Mouse (Mus musculus) gastrocnemius, postnatal 25 days (tissue): ENCODE measurements around the gene Klhdc7b. TPM values are rescaled to one million over a fixed set of nuclear protein-coding genes. Genes with fewer than 3 reads are reported as not detected.
"Not testable (repeated sequence)": the region's sequence is repeated elsewhere in the genome, so short reads cannot be mapped to it uniquely, and the experiment has no call there.

Source experiments
- DNase-seq: peaks from one replicate; pipeline ENCODE4 v3.0.0; 2022
- total RNA-seq, 2 experiments: library from RNA; stranded (reverse); gene quantifications; 1 replicate in 1 of 2; 2 replicates in 1 of 2; pipeline ENCODE4 v1.2.3; 2021

Gene Klhdc7b
- total RNA-seq, 2 experiments from 2014 or later: not detected

GRCm38 (mm10) chr15:89428136-89428790, 43.5 kb downstream of the Klhdc7b start:
- DNase-seq: no peak

- peak; percentile 31 for DNase-seq
Observed at GRCm38 (mm10) chr15:89428821-89429351, 44.2 kb downstream of the Klhdc7b start.

GRCm38 (mm10) chr15:89429352-89430221, 44.9 kb downstream of the Klhdc7b start, which contains the start of the genes C730034F03Rik, Gm44502 and Chkb:
Gene C730034F03Rik (plus strand): TSS chr15:89429589.
Gene Gm44502 (minus strand): TSS chr15:89429696.
Gene Chkb (minus strand): TSS chr15:89429908.
- peak; percentile 92 for DNase-seq

- no peak for DNase-seq
Observed at GRCm38 (mm10) chr15:89430341-89430740, 45.6 kb downstream of the Klhdc7b start.

- not testable (repeated sequence) for DNase-seq
Observed at GRCm38 (mm10) chr15:89430771-89431170, 46.1 kb downstream of the Klhdc7b start.

GRCm38 (mm10) chr15:89431271-89431670, 46.6 kb downstream of the Klhdc7b start:
- no peak for DNase-seq

GRCm38 (mm10) chr15:89431806-89432205, 47.1 kb downstream of the Klhdc7b start:
- no peak for DNase-seq

- DNase-seq: no peak
Observed at GRCm38 (mm10) chr15:89432946-89433345, 48.2 kb downstream of the Klhdc7b start.

- no peak for DNase-seq
Observed at GRCm38 (mm10) chr15:89434136-89434535, 49.4 kb downstream of the Klhdc7b start.

- DNase-seq: no peak
Observed at GRCm38 (mm10) chr15:89435878-89436277, 51.2 kb downstream of the Klhdc7b start.

Other genes with a start within 250 kb of the Klhdc7b start
- 100 to 1,000 TPM; 140 to 157 TPM for gene Mapk12, start 244.2 kb upstream of the Klhdc7b start, total RNA-seq
- 1 to 10 TPM in 1 of 2 experiments, under 1 TPM in 1; 0.67 to 2.1 TPM for gene Mapk11, start 235.3 kb upstream of the Klhdc7b start, total RNA-seq
- gene Plxnb2, start 204.1 kb upstream of the Klhdc7b start, total RNA-seq: 10 to 100 TPM in 1 of 2 experiments, 1 to 10 TPM in 1; 8.5 to 11.9 TPM
- 1 to 10 TPM; 6.6 to 8.4 TPM for gene Dennd6b, start 188.4 kb upstream of the Klhdc7b start, total RNA-seq
- gene Ppp6r2, start 173.4 kb upstream of the Klhdc7b start, total RNA-seq: 10 to 100 TPM; 71.1 to 72.5 TPM
- gene Sbf1, start 69.6 kb upstream of the Klhdc7b start, total RNA-seq: 10 to 100 TPM; 48.1 to 61.0 TPM
- not detected for gene Adm2, start 62.2 kb upstream of the Klhdc7b start, total RNA-seq
- not detected for gene Miox, start 50.5 kb upstream of the Klhdc7b start, total RNA-seq
- 10 to 100 TPM in 1 of 2 experiments, 1 to 10 TPM in 1; 9.9 to 13.6 TPM for gene Lmf2, start 29.3 kb upstream of the Klhdc7b start, total RNA-seq
- 10 to 100 TPM; 35.1 to 37.0 TPM for gene Ncaph2, start 29.2 kb upstream of the Klhdc7b start, total RNA-seq
- 10 to 100 TPM; 14.7 to 21.8 TPM for gene Sco2, start 11.1 kb upstream of the Klhdc7b start, total RNA-seq
- under 1 TPM; 0.29 to 0.49 TPM for gene Tymp, start 7.9 kb upstream of the Klhdc7b start, total RNA-seq
- gene Odf3b, start 5.6 kb upstream of the Klhdc7b start, total RNA-seq: under 1 TPM in 1 of 2 experiments, not detected in 1; 0.32 TPM
- gene Syce3, start 25.6 kb downstream of the Klhdc7b start, total RNA-seq: not detected
- 100 to 1,000 TPM; 227 to 251 TPM for gene Cpt1b, start 40.9 kb downstream of the Klhdc7b start, total RNA-seq
- gene C730034F03Rik, start 44.7 kb downstream of the Klhdc7b start, total RNA-seq: under 1 TPM; 0.27 to 0.49 TPM
- not detected for gene Gm44502, start 44.8 kb downstream of the Klhdc7b start, total RNA-seq
- gene Chkb, start 45.0 kb downstream of the Klhdc7b start, total RNA-seq: 10 to 100 TPM; 21.4 to 24.2 TPM
- under 1 TPM; 0.29 to 0.31 TPM for gene Mapk8ip2, start 69.0 kb downstream of the Klhdc7b start, total RNA-seq
- gene Arsa, start 92.5 kb downstream of the Klhdc7b start, total RNA-seq: 1 to 10 TPM; 4.2 to 4.9 TPM
- gene Shank3, start 114.7 kb downstream of the Klhdc7b start, total RNA-seq: 10 to 100 TPM; 12.8 to 17.5 TPM
- gene Acr, start 183.4 kb downstream of the Klhdc7b start, total RNA-seq: under 1 TPM; 0.27 to 0.36 TPM
- 1 to 10 TPM; 1.8 to 1.9 TPM for gene Rabl2, start 207.0 kb downstream of the Klhdc7b start, total RNA-seq